Mouse (Mus musculus) embryonic facial prominence, embryonic 15.5 days (tissue): Measurements from ENCODE around the gene Shank1. TPM values are rescaled to one million over a fixed set of nuclear protein-coding genes. Genes with fewer than 3 reads are reported as not detected.

Source experiments
- ATAC-seq: fragments of 200-750 bp; cut with Nextera tagmentation; 2 replicates; pipeline ENCODE4 v1.8.0; 2017; ENCODE audit warnings: low read depth, moderate TSS enrichment; ENCODE audit not compliant: insufficient number of reproducible peaks, low FRiP score, low TSS enrichment
- H3K27ac ChIP-seq: fragments of 300-500 bp; sonication (generic); replicated peaks from 2 replicates; pipeline ENCODE4 v1.5.1; 2015; ENCODE audit warnings: mild to moderate bottlenecking, inconsistent platforms
- H3K27me3 ChIP-seq: fragments of 300-500 bp; sonication (generic); 2 replicates; pipeline ENCODE4 v1.6.1; 2015; ENCODE audit warnings: inconsistent platforms
- H3K36me3 ChIP-seq: fragments of 300-500 bp; sonication (generic); 2 replicates; pipeline ENCODE4 v1.6.1; 2015; ENCODE audit warnings: mild to moderate bottlenecking, inconsistent platforms
- H3K4me1 ChIP-seq: fragments of 300-500 bp; sonication (generic); 2 replicates; pipeline ENCODE4 v1.6.1; 2015; ENCODE audit warnings: inconsistent platforms
- H3K4me2 ChIP-seq: fragments of 300-500 bp; sonication (generic); replicated peaks from 2 replicates; pipeline ENCODE4 v1.6.1; 2015; ENCODE audit warnings: mild to moderate bottlenecking, inconsistent platforms
- H3K4me3 ChIP-seq: fragments of 300-500 bp; sonication (generic); replicated peaks from 2 replicates; pipeline ENCODE4 v1.5.1; 2015; ENCODE audit warnings: mild to moderate bottlenecking, inconsistent platforms
- H3K9ac ChIP-seq: fragments of 300-500 bp; sonication (generic); 2 replicates; pipeline ENCODE4 v1.6.1; 2015; ENCODE audit warnings: inconsistent platforms
- H3K9me3 ChIP-seq: fragments of 300-500 bp; sonication (generic); replicated peaks from 2 replicates; pipeline ENCODE4 v1.6.1; 2016; ENCODE audit warnings: inconsistent platforms
- WGBS: fragments of 180-500 bp; shearing (Covaris S2); methylation state at CpG from one replicate; pipeline ENCODE4 v1.1.7; 2015; 5-methylcytosine and 5-hydroxymethylcytosine counted together
- polyA plus RNA-seq: library from polyadenylated mRNA; unstranded; fragments of >200 nt; fragmentation: Nextera tagmentation; extraction: Ambion mirVana; gene quantifications from 2 replicates; pipeline ENCODE4 v1.2.1, GENCODE M21; 2015

Gene Shank1
- 3.7 and 6.1 TPM in 2 replicates for polyA plus RNA-seq

GRCm38 (mm10) chr7:44309475-44310284, at the start of gene Shank1:
TSS of gene Shank1 (plus strand) at chr7:44310253.
- ATAC-seq, result no peak
- H3K27me3 ChIP-seq, result 0 out of 2 replicates have a peak, but pooled peaks cover 5% of the 10 kb centered on the region
- peak within 1 kb of the TSS; percentile 53 for H3K4me3 ChIP-seq
- H3K4me1 ChIP-seq, result peaks cover 54% of the 10 kb centered on the region
- H3K4me2 ChIP-seq, result peak within 1 kb of the TSS; percentile 99
- WGBS, result 13% methylated on average over 20 of the region's 22 CpGs
- peak within 1 kb of the TSS; percentile 45 for H3K9ac ChIP-seq
- H3K9me3 ChIP-seq, result no peaks in the 10 kb centered on the region
- no peaks in the 10 kb centered on the region for H3K36me3 ChIP-seq
- H3K27ac ChIP-seq, result peak within 1 kb of the TSS; percentile 44; the same call in 1 of the 2 replicates

- ATAC-seq, result no peak
- Histone ChIP-seq H3K4me3 (no peak overlapping the region), H3K4me1 (peaks cover 5% of the 10 kb centered on the region), H3K9ac (no peak overlapping the region), H3K9me3 (no peaks in the 10 kb centered on the region), H3K27me3 (peaks cover 9% of the 10 kb centered on the region), H3K27ac (no peak overlapping the region), H3K36me3 (no peaks in the 10 kb centered on the region), H3K4me2 (no peak overlapping the region)
- 64% methylated on average over 6 of the region's 6 CpGs for WGBS
Measured at GRCm38 (mm10) chr7:44260410-44260809, 49.6 kb upstream of the Shank1 start.

- 51% methylated on average over 5 of the region's 5 CpGs for WGBS
- H3K9me3 ChIP-seq, result no peaks in the 10 kb centered on the region
- no peak within 1 kb of the TSS for H3K9ac ChIP-seq
- peaks cover 9% of the 10 kb centered on the region for H3K27me3 ChIP-seq
- ATAC-seq, result no peak
- peaks cover 5% of the 10 kb centered on the region for H3K4me1 ChIP-seq
- no peaks in the 10 kb centered on the region for H3K36me3 ChIP-seq
- no peak within 1 kb of the TSS for H3K4me3 ChIP-seq
- H3K27ac ChIP-seq, result no peak within 1 kb of the TSS
- H3K4me2 ChIP-seq, result no peak within 1 kb of the TSS
Measured at GRCm38 (mm10) chr7:44261147-44261546, 48.9 kb upstream of the Shank1 start, which contains the start of gene Gm15517. TSS of gene Gm15517 (plus strand) at chr7:44261447.

- ATAC-seq, result no peak; the same call in 1 of the 2 replicates
- Histone ChIP-seq H3K27me3 (peaks cover 9% of the 10 kb centered on the region), H3K4me1 (peaks cover 5% of the 10 kb centered on the region), H3K36me3 (no peaks in the 10 kb centered on the region), H3K4me2 (peak overlapping the region; percentile 40), H3K9me3 (no peaks in the 10 kb centered on the region), H3K9ac (no peak overlapping the region), H3K4me3 (peak overlapping the region; percentile 21; the same call in 1 of the 2 replicates), H3K27ac (no peak overlapping the region)
- WGBS, result 2% methylated on average over 34 of the region's 34 CpGs
Measured at GRCm38 (mm10) chr7:44262791-44263643, 47.0 kb upstream of the Shank1 start.

- 81% methylated on average over 11 of the region's 11 CpGs for WGBS
- peaks cover 3% of the 10 kb centered on the region; the same call in 1 of the 2 replicates for H3K4me1 ChIP-seq
- H3K27ac ChIP-seq, result no peak overlapping the region
- ATAC-seq, result no peak
- no peaks in the 10 kb centered on the region for H3K36me3 ChIP-seq
- H3K4me3 ChIP-seq, result no peak overlapping the region
- H3K9ac ChIP-seq, result no peak overlapping the region
- no peak overlapping the region for H3K4me2 ChIP-seq
- no peaks in the 10 kb centered on the region for H3K9me3 ChIP-seq
- 0 out of 2 replicates have a peak, but pooled peaks cover 5% of the 10 kb centered on the region for H3K27me3 ChIP-seq
Measured at GRCm38 (mm10) chr7:44268117-44268516, 41.9 kb upstream of the Shank1 start.

- no peak overlapping the region for H3K4me2 ChIP-seq
- 93% methylated on average over 2 of the region's 2 CpGs for WGBS
- no peaks in the 10 kb centered on the region for H3K9me3 ChIP-seq
- no peak overlapping the region for H3K4me3 ChIP-seq
- H3K27ac ChIP-seq, result no peak overlapping the region
- no peaks in the 10 kb centered on the region for H3K36me3 ChIP-seq
- H3K27me3 ChIP-seq, result peaks cover 14% of the 10 kb centered on the region; the same call in 1 of the 2 replicates
- ATAC-seq, result no peak
- no peaks in the 10 kb centered on the region for H3K4me1 ChIP-seq
- no peak overlapping the region for H3K9ac ChIP-seq
Measured at GRCm38 (mm10) chr7:44269397-44269796, 40.7 kb upstream of the Shank1 start.

- Histone ChIP-seq H3K27me3 (peaks cover 11% of the 10 kb centered on the region; the same call in 1 of the 2 replicates), H3K27ac (no peak overlapping the region), H3K4me1 (no peaks in the 10 kb centered on the region), H3K9me3 (no peaks in the 10 kb centered on the region), H3K9ac (no peak overlapping the region), H3K4me2 (no peak overlapping the region), H3K36me3 (no peaks in the 10 kb centered on the region), H3K4me3 (no peak overlapping the region)
- ATAC-seq, result no peak
- whole genome bisulfite sequencing, result 74% methylated on average over 2 of the region's 2 CpGs
Measured at GRCm38 (mm10) chr7:44271309-44271708, 38.7 kb upstream of the Shank1 start.

- Histone ChIP-seq H3K9me3 (no peaks in the 10 kb centered on the region), H3K4me2 (no peak overlapping the region), H3K27ac (no peak overlapping the region), H3K9ac (no peak overlapping the region), H3K27me3 (peaks cover 11% of the 10 kb centered on the region; the same call in 1 of the 2 replicates), H3K4me3 (no peak overlapping the region), H3K36me3 (no peaks in the 10 kb centered on the region), H3K4me1 (no peaks in the 10 kb centered on the region)
- WGBS, result 78% methylated on average over 7 of the region's 7 CpGs
- ATAC-seq, result no peak
Measured at GRCm38 (mm10) chr7:44272546-44272945, 37.5 kb upstream of the Shank1 start.

GRCm38 (mm10) chr7:44273446-44273845, 36.6 kb upstream of the Shank1 start:
- WGBS, result 71% methylated on average over 7 of the region's 7 CpGs
- Histone ChIP-seq H3K4me1 (no peaks in the 10 kb centered on the region), H3K27me3 (peaks cover 11% of the 10 kb centered on the region; the same call in 1 of the 2 replicates), H3K4me2 (no peak overlapping the region), H3K27ac (no peak overlapping the region), H3K4me3 (no peak overlapping the region), H3K36me3 (no peaks in the 10 kb centered on the region), H3K9ac (no peak overlapping the region), H3K9me3 (no peaks in the 10 kb centered on the region)
- no peak for ATAC-seq

GRCm38 (mm10) chr7:44274096-44274495, 36.0 kb upstream of the Shank1 start:
- Histone ChIP-seq H3K4me1 (no peaks in the 10 kb centered on the region), H3K36me3 (no peaks in the 10 kb centered on the region), H3K27ac (no peak overlapping the region), H3K4me3 (no peak overlapping the region), H3K9me3 (no peaks in the 10 kb centered on the region), H3K27me3 (peaks cover 11% of the 10 kb centered on the region; the same call in 1 of the 2 replicates), H3K9ac (no peak overlapping the region), H3K4me2 (no peak overlapping the region)
- ATAC-seq, result no peak
- 28% methylated on average over 11 of the region's 11 CpGs for WGBS

GRCm38 (mm10) chr7:44275546-44275945, 34.5 kb upstream of the Shank1 start:
- Histone ChIP-seq H3K4me2 (no peak overlapping the region), H3K4me3 (no peak overlapping the region), H3K9me3 (no peaks in the 10 kb centered on the region), H3K27ac (no peak overlapping the region), H3K4me1 (no peaks in the 10 kb centered on the region), H3K27me3 (peaks cover 11% of the 10 kb centered on the region; the same call in 1 of the 2 replicates), H3K36me3 (no peaks in the 10 kb centered on the region), H3K9ac (no peak overlapping the region)
- 67% methylated on average over 3 of the region's 3 CpGs for WGBS
- ATAC-seq, result no peak
